ENCODE assay signal across 9 mouse cellular contexts in the genomic region with DNA sequence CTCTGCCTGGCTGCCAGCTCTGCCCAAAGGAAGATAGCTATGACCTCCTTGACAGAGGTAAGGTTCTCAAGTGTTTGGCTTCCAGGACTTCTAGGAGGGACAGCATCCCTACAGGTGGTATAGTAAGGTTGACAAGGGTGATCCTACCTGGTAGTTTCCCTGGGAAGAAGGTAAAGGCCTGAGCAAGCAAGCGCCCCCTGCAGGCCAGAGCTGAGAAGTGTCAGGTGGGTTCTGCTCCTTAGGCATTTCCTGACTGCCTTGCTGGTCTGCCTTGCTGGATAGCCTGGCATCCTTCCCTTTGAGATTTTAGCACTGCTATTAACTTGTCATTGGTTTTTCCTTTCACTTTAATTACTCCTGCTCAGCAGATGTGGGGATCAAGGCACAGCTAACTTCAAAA.
DNase-seq lines count a peak whose midpoint lies in the region; ATAC-seq and TF ChIP-seq lines count a peak whose summit lies in the region.
"Had no signal": no experiment of that assay in that cellular context is flagged by ENCODE, and none has a peak within 500 bp of the region (broad histone marks: within the 10 kb centered on the region; RNA-seq: fewer than 3 reads in every experiment).

No protein-coding gene starts in this region.

- H3K4me3 ChIP-seq in gastrocnemius, adult 2 months = no peak overlapping the region
- H3K4me3 ChIP-seq in spleen, adult 2 months (ENCODE audit: extremely low read depth, insufficient read depth, insufficient read length) = no peak overlapping the region
- H3K4me3 ChIP-seq in embryonic facial prominence, embryonic 10.5 days = no peak overlapping the region
- H3K4me3 ChIP-seq in midbrain, embryonic 16.5 days (ENCODE audit: low read depth, low read length) = no peak overlapping the region
- H3K4me3 ChIP-seq: limb, embryonic 12.5 days had no signal

- H3K27me3 ChIP-seq in spleen, adult 2 months (ENCODE audit: control insufficient read depth, insufficient read depth, low read length) = no peaks in the 10 kb centered on the region
- no peaks in the 10 kb centered on the region for H3K27me3 ChIP-seq in embryonic facial prominence, embryonic 10.5 days (replicated peaks; ENCODE audit: low read depth, poor library complexity, severe bottlenecking)
- H3K27me3 ChIP-seq in midbrain, embryonic 16.5 days (ENCODE audit: control insufficient read depth, insufficient read depth, low read depth, low read length) = no peaks in the 10 kb centered on the region
- H3K27me3 ChIP-seq: limb, embryonic 12.5 days had no signal

- H3K9me3 ChIP-seq in embryonic facial prominence, embryonic 10.5 days = no peaks in the 10 kb centered on the region
- no peaks in the 10 kb centered on the region for H3K9me3 ChIP-seq in midbrain, embryonic 16.5 days (replicated peaks; ENCODE audit: control insufficient read depth, low read length, poor library complexity, severe bottlenecking)
- H3K9me3 ChIP-seq: limb, embryonic 12.5 days had no signal

- H3K9ac ChIP-seq in midbrain, embryonic 16.5 days (ENCODE audit: low read depth, low read length) = no peak overlapping the region
- H3K9ac ChIP-seq: limb, embryonic 12.5 days had no signal

- H3K36me3 ChIP-seq in spleen, adult 2 months (ENCODE audit: control insufficient read depth, insufficient read depth, low read length) = no peaks in the 10 kb centered on the region
- H3K36me3 ChIP-seq in embryonic facial prominence, embryonic 10.5 days (replicated peaks) = no peaks in the 10 kb centered on the region
- H3K36me3 ChIP-seq in midbrain, embryonic 16.5 days (ENCODE audit: control insufficient read depth, insufficient read depth, low read length) = no peaks in the 10 kb centered on the region
- H3K36me3 ChIP-seq: limb, embryonic 12.5 days had no signal

- intact Hi-C loops in gastrocnemius, adult 2 months (cut with DNase I) = loop anchor here (2.0 kb wide), 1 partner anchor 54 kb away; no protein-coding TSS in a partner anchor

- WGBS in spleen, adult 2 months = 5% methylated on average over 1 of the region's 1 CpGs
- 3% methylated on average over 1 of the region's 1 CpGs for WGBS in embryonic facial prominence, embryonic 10.5 days
- WGBS in midbrain, embryonic 16.5 days = 0% methylated on average over 1 of the region's 1 CpGs

- no peak for DNase-seq in gastrocnemius, adult 2 months
- DNase-seq in gastrocnemius, postnatal 4 days (ENCODE audit: low spot score in 2 of 2) = no peak
- DNase-seq in spleen, adult 2 months (ENCODE audit: low read depth in 1 of 2, low spot score in 2 of 2) = no peak
- DNase-seq in spleen, postnatal 36 days (ENCODE audit: low spot score in 2 of 2) = no peak
- peak; percentile 46 for DNase-seq in embryonic facial prominence, embryonic 10.5 days (ENCODE audit: low spot score)
- DNase-seq in thymus, postnatal 4 days = peak; percentile 65
- DNase-seq in adrenal gland, postnatal 4 days (ENCODE audit: low spot score in 2 of 2) = no peak

- peak; percentile 46 for TF ChIP-seq CTCF in gastrocnemius, adult 2 months (IDR thresholded peaks at IDR 0.05)
- TF ChIP-seq CTCF in spleen, adult 2 months (IDR thresholded peaks at IDR 0.05; ENCODE audit: extremely low read depth, insufficient read depth, insufficient read length, insufficient replicate concordance) = peak; percentile 45; the same call in 1 of the 2 replicates

- TF ChIP-seq POLR2A in spleen, adult 2 months (IDR thresholded peaks at IDR 0.05; ENCODE audit: low read depth, low read length) = no peak

- H3K4me2 ChIP-seq in midbrain, embryonic 16.5 days (ENCODE audit: low read length) = no peak overlapping the region
- H3K4me2 ChIP-seq: limb, embryonic 12.5 days had no signal

- no peak for ATAC-seq in midbrain, embryonic 16.5 days

- H3K4me1 ChIP-seq in spleen, adult 2 months (ENCODE audit: control insufficient read depth, insufficient read depth, insufficient read length) = no peaks in the 10 kb centered on the region
- H3K4me1 ChIP-seq in embryonic facial prominence, embryonic 10.5 days = no peaks in the 10 kb centered on the region
- H3K4me1 ChIP-seq in midbrain, embryonic 16.5 days (ENCODE audit: control insufficient read depth, insufficient read depth, low read length) = no peaks in the 10 kb centered on the region
- H3K4me1 ChIP-seq: limb, embryonic 12.5 days had no signal

- H3K27ac ChIP-seq in gastrocnemius, adult 2 months = no peak overlapping the region
- H3K27ac ChIP-seq in spleen, adult 2 months (ENCODE audit: insufficient read depth, low read length) = no peak overlapping the region
- H3K27ac ChIP-seq in embryonic facial prominence, embryonic 10.5 days (replicated peaks) = no peak overlapping the region
- no peak overlapping the region for H3K27ac ChIP-seq in midbrain, embryonic 16.5 days (ENCODE audit: low read length)
- H3K27ac ChIP-seq: limb, embryonic 12.5 days had no signal

Comparison
In these comparisons a context has a peak if more than half of its experiments do, and no peak if none do; other contexts are left out.
1. DNase-seq: peak in embryonic facial prominence, embryonic 10.5 days (single experiment) and thymus, postnatal 4 days (single experiment); none in gastrocnemius, adult 2 months (single experiment), gastrocnemius, postnatal 4 days (0 of 2), spleen, adult 2 months (0 of 2), spleen, postnatal 36 days (0 of 2) and adrenal gland, postnatal 4 days (0 of 2).